Mouse (Mus musculus) MEL (cell line): Measurements from ENCODE around the gene Elob. TPM values are rescaled to one million over a fixed set of nuclear protein-coding genes. Genes with fewer than 3 reads are reported as not detected.

Source experiments
- DNase-seq: peaks from one replicate; pipeline ENCODE4 v3.0.0; 2011; ENCODE audit warnings: low read depth, low spot score
- H3K27ac ChIP-seq: 2 replicates; pipeline ENCODE4 v1.5.1; 2012; ENCODE audit warnings: low read depth, mild to moderate bottlenecking, control low read depth, low read length, moderate library complexity; ENCODE audit not compliant: control insufficient read depth
- H3K27me3 ChIP-seq, 2 experiments: fragments of 150-350 bp in 1 of 2; sonication (generic) in 1 of 2; 2 replicates each; pipeline ENCODE4 v1.6.1; 2012; ENCODE audit warnings: low read length in 2 of 2, mild to moderate bottlenecking in 2 of 2, improper control_type of control experiment in 1 of 2, moderate library complexity in 1 of 2; ENCODE audit not compliant: insufficient read depth in 2 of 2, control insufficient read depth in 1 of 2
- H3K36me3 ChIP-seq, 2 experiments: 2 replicates each; pipeline ENCODE4 v1.6.1; 2012 to 2014; ENCODE audit warnings: low read length in 2 of 2, improper control_type of control experiment in 1 of 2, inconsistent platforms in 1 of 2, mild to moderate bottlenecking in 1 of 2; ENCODE audit not compliant: insufficient read depth in 2 of 2, control insufficient read depth in 1 of 2
- H3K4me1 ChIP-seq, 2 experiments: fragments of 150-350 bp in 1 of 2; sonication (generic) in 1 of 2; 2 replicates each; pipeline ENCODE4 v1.6.1; 2012; ENCODE audit warnings: low read length in 2 of 2, improper control_type of control experiment in 1 of 2, mild to moderate bottlenecking in 1 of 2; ENCODE audit not compliant: insufficient read depth in 2 of 2, control insufficient read depth in 1 of 2
- H3K4me3 ChIP-seq, 2 experiments: fragments of 150-350 bp in 1 of 2; sonication (generic) in 1 of 2; 2 replicates each; pipeline ENCODE4 v1.5.1; 2012; ENCODE audit warnings: low read depth in 2 of 2, low read length in 2 of 2, mild to moderate bottlenecking in 2 of 2, moderate library complexity in 2 of 2, control low read depth in 1 of 2, improper control_type of control experiment in 1 of 2; ENCODE audit not compliant: control insufficient read depth in 1 of 2, insufficient read depth in 1 of 2
- H3K79me2 ChIP-seq: 2 replicates; pipeline ENCODE4 v1.6.1; 2012; ENCODE audit warnings: mild to moderate bottlenecking, low read length, moderate library complexity; ENCODE audit not compliant: control insufficient read depth, poor library complexity, insufficient read depth
- H3K9ac ChIP-seq: 2 replicates; pipeline ENCODE4 v1.6.1; 2012; ENCODE audit warnings: low read depth, mild to moderate bottlenecking, control low read depth, low read length, moderate library complexity; ENCODE audit not compliant: control insufficient read depth, poor library complexity, severe bottlenecking
- H3K9me3 ChIP-seq: fragments of 150-350 bp; sonication (generic); replicated peaks from 2 replicates; pipeline ENCODE4 v1.6.1; 2012; ENCODE audit warnings: mild to moderate bottlenecking, low read length, improper control_type of control experiment, moderate library complexity; ENCODE audit not compliant: insufficient read depth
- CHD1 ChIP-seq: IDR thresholded peaks from 2 replicates; pipeline ENCODE4 v1.6.1; 2012; ENCODE audit warnings: low read depth, mild to moderate bottlenecking, inconsistent platforms, low read length, improper control_type of control experiment
- EP300 ChIP-seq, 2 experiments: IDR thresholded peaks; 2 replicates each; pipeline ENCODE4 v1.6.1; 2011; ENCODE audit warnings: improper control_type of control experiment in 2 of 2, low read length in 2 of 2, low read depth in 1 of 2, mild to moderate bottlenecking in 1 of 2
- ETS1 ChIP-seq: IDR thresholded peaks from 2 replicates; pipeline ENCODE4 v1.6.1; 2012; ENCODE audit warnings: low read depth, mild to moderate bottlenecking, inconsistent platforms, low read length, improper control_type of control experiment, moderate library complexity
- RCOR1 ChIP-seq: IDR thresholded peaks from 2 replicates; pipeline ENCODE4 v1.6.1; 2012; ENCODE audit warnings: low read depth, mild to moderate bottlenecking, inconsistent platforms, low read length, improper control_type of control experiment
- SMC3 ChIP-seq: IDR thresholded peaks from 2 replicates; pipeline ENCODE4 v1.6.1; 2011; ENCODE audit warnings: low read depth, low read length, improper control_type of control experiment
- TBP ChIP-seq: IDR thresholded peaks from 2 replicates; pipeline ENCODE4 v1.8.0; 2011; ENCODE audit warnings: low read depth, low read length, improper control_type of control experiment
- polyA plus RNA-seq, 2 experiments: library from polyadenylated mRNA; stranded (reverse) in 1 of 2; unstranded in 1 of 2; fragments of >175 nt in 1 of 2; fragments of >200 nt in 1 of 2; gene quantifications; 2 replicates each; pipeline versions ENCODE4 v1.2.1 to v1.2.4; 2012; ENCODE audit warnings: low replicate concordance in 2 of 2, low read depth in 1 of 2; ENCODE audit not compliant: insufficient read length in 2 of 2, insufficient read depth in 1 of 2, missing spikeins in 1 of 2
- total RNA-seq: library from RNA; depleted of rRNA; stranded (reverse); fragments of 300-350 nt; gene quantifications from 2 replicates; pipeline ENCODE4 v1.2.3, GENCODE M21; 2012; rRNA removed

Gene Elob
- total and polyA plus RNA-seq, 3 experiments: 453 to 609 TPM; not detected in 1

GRCm38 (mm10) chr17:23777141-23777540, 51.8 kb downstream of the Elob start:
- H3K9ac ChIP-seq: no peak overlapping the region
- DNase-seq: no peak
- no peak overlapping the region for H3K27ac ChIP-seq
- H3K79me2 ChIP-seq: no peaks in the 10 kb centered on the region
- TF ChIP-seq TBP (no peak), EP300 (IDR thresholded peaks at IDR 0.05; ENCODE audit: low read depth in 1 of 2, low read length in 2 of 2) (no peak), RCOR1 (no peak)
- TF ChIP-seq, all 39 proteins: peak for 0
- Histone ChIP-seq H3K4me1 (no peaks in the 10 kb centered on the region), H3K9me3 (no peaks in the 10 kb centered on the region), H3K4me3 (no peak overlapping the region), H3K36me3 (no peaks in the 10 kb centered on the region), H3K27me3 (no peaks in the 10 kb centered on the region; a peak in 2 of 4 replicates)

GRCm38 (mm10) chr17:23776216-23776615, 52.7 kb downstream of the Elob start:
- Histone ChIP-seq H3K4me1 (no peaks in the 10 kb centered on the region), H3K27me3 (no peaks in the 10 kb centered on the region; a peak in 2 of 4 replicates), H3K4me3 (no peak overlapping the region), H3K79me2 (peaks cover under 1% of the 10 kb centered on the region; the same call in 1 of the 2 replicates), H3K36me3 (no peaks in the 10 kb centered on the region), H3K27ac (no peak overlapping the region), H3K9me3 (no peaks in the 10 kb centered on the region), H3K9ac (no peak overlapping the region)
- TF ChIP-seq SMC3 (no peak), ETS1 (no peak), CHD1 (no peak)
- no peak for DNase-seq

Other genes starting within 250 kb of the Elob start
- 0.08 and 0.16 TPM in 2 replicates for gene Zfp13, start 229.6 kb downstream of the Elob start, total RNA-seq
- under 1 TPM in 1 of 2 experiments, not detected in 1; 0.38 TPM for gene Zfp13, start 229.6 kb downstream of the Elob start, polyA plus RNA-seq
- not detected in 2 replicates for gene Zscan10, start 228.3 kb downstream of the Elob start, total RNA-seq
- gene Zscan10, start 228.3 kb downstream of the Elob start, polyA plus RNA-seq: under 1 TPM in 1 of 2 experiments, not detected in 1; 0.08 TPM
- gene Mmp25, start 183.9 kb downstream of the Elob start, total RNA-seq: 0.03 TPM in 1 of 2 replicates, not detected in the other
- gene Mmp25, start 183.9 kb downstream of the Elob start, polyA plus RNA-seq: under 1 TPM in 1 of 2 experiments, not detected in 1; 0.01 TPM
- 0.08 TPM in 1 of 2 replicates, not detected in the other for gene Bicdl2, start 168.6 kb downstream of the Elob start, total RNA-seq
- gene Bicdl2, start 168.6 kb downstream of the Elob start, polyA plus RNA-seq: under 1 TPM in 1 of 2 experiments, not detected in 1; 0.17 TPM
- 11.0 and 15.6 TPM in 2 replicates for gene Hcfc1r1, start 155.5 kb downstream of the Elob start, total RNA-seq
- gene Hcfc1r1, start 155.5 kb downstream of the Elob start, polyA plus RNA-seq: 10 to 100 TPM in 1 of 2 experiments, not detected in 1; 81.6 TPM
- gene Thoc6, start 155.3 kb downstream of the Elob start, total RNA-seq: 26.4 and 36.9 TPM in 2 replicates
- gene Thoc6, start 155.3 kb downstream of the Elob start, polyA plus RNA-seq: 10 to 100 TPM in 1 of 2 experiments, not detected in 1; 62.9 TPM
- 15.4 and 18.8 TPM in 2 replicates for gene Tnfrsf12a, start 151.7 kb downstream of the Elob start, total RNA-seq
- 10 to 100 TPM in 1 of 2 experiments, not detected in 1; 14.7 TPM for gene Tnfrsf12a, start 151.7 kb downstream of the Elob start, polyA plus RNA-seq
- gene Cldn6, start 149.9 kb downstream of the Elob start, total RNA-seq: not detected in 2 replicates
- gene Cldn6, start 149.9 kb downstream of the Elob start, polyA plus RNA-seq: not detected
- 0.19 and 0.26 TPM in 2 replicates for gene Cldn9, start 145.1 kb downstream of the Elob start, total RNA-seq
- gene Cldn9, start 145.1 kb downstream of the Elob start, polyA plus RNA-seq: under 1 TPM in 1 of 2 experiments, not detected in 1; 0.18 TPM
- not detected in 2 replicates for gene 1520401A03Rik, start 106.4 kb downstream of the Elob start, total RNA-seq
- not detected for gene 1520401A03Rik, start 106.4 kb downstream of the Elob start, polyA plus RNA-seq
- 15.8 and 16.6 TPM in 2 replicates for gene Pkmyt1, start 102.8 kb downstream of the Elob start, total RNA-seq
- gene Pkmyt1, start 102.8 kb downstream of the Elob start, polyA plus RNA-seq: 10 to 100 TPM in 1 of 2 experiments, not detected in 1; 49.8 TPM
- 5.2 and 6.5 TPM in 2 replicates for gene Paqr4, start 88.3 kb downstream of the Elob start, total RNA-seq
- 10 to 100 TPM in 1 of 2 experiments, not detected in 1; 10.7 TPM for gene Paqr4, start 88.3 kb downstream of the Elob start, polyA plus RNA-seq
- gene Kremen2, start 83.3 kb downstream of the Elob start, total RNA-seq: 0.10 TPM in 1 of 2 replicates, not detected in the other
- gene Kremen2, start 83.3 kb downstream of the Elob start, polyA plus RNA-seq: under 1 TPM in 1 of 2 experiments, not detected in 1; 0.11 TPM
- gene Flywch1, start 57.5 kb downstream of the Elob start, total RNA-seq: 14.8 and 15.3 TPM in 2 replicates
- gene Flywch1, start 57.5 kb downstream of the Elob start, polyA plus RNA-seq: 10 to 100 TPM in 1 of 2 experiments, not detected in 1; 29.7 TPM
- gene Flywch2, start 43.1 kb downstream of the Elob start, total RNA-seq: 0.62 and 0.69 TPM in 2 replicates
- 1 to 10 TPM in 1 of 2 experiments, not detected in 1; 6.2 TPM for gene Flywch2, start 43.1 kb downstream of the Elob start, polyA plus RNA-seq
- 56.2 and 68.9 TPM in 2 replicates for gene Srrm2, start 38.6 kb downstream of the Elob start, total RNA-seq
- gene Srrm2, start 38.6 kb downstream of the Elob start, polyA plus RNA-seq: 100 to 1,000 TPM; 505 to 988 TPM
- gene Prss33, start 6.9 kb upstream of the Elob start, total RNA-seq: 0.08 and 0.42 TPM in 2 replicates
- gene Prss33, start 6.9 kb upstream of the Elob start, polyA plus RNA-seq: 1 to 10 TPM in 1 of 2 experiments, not detected in 1; 1.0 TPM
- not detected in 2 replicates for gene Prss32, start 14.7 kb upstream of the Elob start, total RNA-seq
- gene Prss32, start 14.7 kb upstream of the Elob start, polyA plus RNA-seq: under 1 TPM in 1 of 2 experiments, not detected in 1; 0.71 TPM
- gene Prss41, start 15.0 kb upstream of the Elob start, total RNA-seq: 2.6 and 3.4 TPM in 2 replicates
- 10 to 100 TPM in 1 of 2 experiments, not detected in 1; 12.8 TPM for gene Prss41, start 15.0 kb upstream of the Elob start, polyA plus RNA-seq
- gene Prss21, start 38.9 kb upstream of the Elob start, total RNA-seq: not detected in 2 replicates
- gene Prss21, start 38.9 kb upstream of the Elob start, polyA plus RNA-seq: not detected
- not detected in 2 replicates for gene Dcpp1, start 51.7 kb upstream of the Elob start, total RNA-seq
- not detected for gene Dcpp1, start 51.7 kb upstream of the Elob start, polyA plus RNA-seq
- gene Dcpp2, start 51.7 kb upstream of the Elob start, total RNA-seq: not detected in 2 replicates
- not detected for gene Dcpp2, start 51.7 kb upstream of the Elob start, polyA plus RNA-seq
- gene Dcpp3, start 88.3 kb upstream of the Elob start, total RNA-seq: not detected in 2 replicates
- not detected for gene Dcpp3, start 88.3 kb upstream of the Elob start, polyA plus RNA-seq
- gene Sbp, start 112.5 kb upstream of the Elob start, total RNA-seq: not detected in 2 replicates
- gene Sbp, start 112.5 kb upstream of the Elob start, polyA plus RNA-seq: not detected
- not detected in 2 replicates for gene Sbpl, start 126.1 kb upstream of the Elob start, total RNA-seq
- gene Sbpl, start 126.1 kb upstream of the Elob start, polyA plus RNA-seq: not detected
- not detected in 2 replicates for gene Prss30, start 151.4 kb upstream of the Elob start, total RNA-seq
- not detected for gene Prss30, start 151.4 kb upstream of the Elob start, polyA plus RNA-seq
- gene Prss22, start 169.0 kb upstream of the Elob start, total RNA-seq: not detected in 2 replicates
- not detected for gene Prss22, start 169.0 kb upstream of the Elob start, polyA plus RNA-seq
- gene Prss27, start 209.0 kb upstream of the Elob start, total RNA-seq: not detected in 2 replicates
- gene Prss27, start 209.0 kb upstream of the Elob start, polyA plus RNA-seq: not detected
- 19.3 and 20.2 TPM in 2 replicates for gene Kctd5, start 244.3 kb upstream of the Elob start, total RNA-seq
- 10 to 100 TPM in 1 of 2 experiments, not detected in 1; 33.2 TPM for gene Kctd5, start 244.3 kb upstream of the Elob start, polyA plus RNA-seq